Comparison of ENCODE assay signal across 8 mouse cellular contexts in genomic region chr6:92067146-92067790, GRCm38 (mm10). TPM values are rescaled to one million over a fixed set of nuclear protein-coding genes. Genes with fewer than 3 reads are reported as not detected.
DNase-seq lines count a peak whose midpoint lies in the region; ATAC-seq and TF ChIP-seq lines count a peak whose summit lies in the region.

No protein-coding gene starts in this region.

- H3K27ac ChIP-seq in hindbrain, embryonic 14.5 days: no peak overlapping the region

- no peaks in the 10 kb centered on the region for H3K9me3 ChIP-seq in hindbrain, embryonic 14.5 days (ENCODE audit: control insufficient read depth, low read length)

- 35% methylated on average over 16 of the region's 16 CpGs for WGBS in hindbrain, embryonic 14.5 days

- no peaks in the 10 kb centered on the region for H3K4me1 ChIP-seq in hindbrain, embryonic 14.5 days (replicated peaks; ENCODE audit: control insufficient read depth, insufficient read depth, low read length)

- POLR2A ChIA-PET in Patski (lab: Charles Lee): interaction anchor here (0.7 to 1.0 kb wide), 2 partner anchors 167 to 307 kb away, joined by 3 read pairs; no protein-coding TSS in a partner anchor

- in situ Hi-C loops in Patski (cut with MboI; ENCODE audit: low pct_unique_long_range_greater_than_20kb): loop anchor here (5.0 to 10.0 kb wide), 3 partner anchors 165 to 552 kb away; partner anchors contain the start of genes 4930590J08Rik, Lsm3 and Xpc

- ATAC-seq in Patski: peak; percentile 24
- ATAC-seq in hindbrain, embryonic 14.5 days (ENCODE audit: low FRiP score): peak; percentile 82

- no peak overlapping the region for H3K9ac ChIP-seq in hindbrain, embryonic 14.5 days

- peaks cover 14% of the 10 kb centered on the region for H3K27me3 ChIP-seq in Patski
- H3K27me3 ChIP-seq in hindbrain, embryonic 14.5 days (ENCODE audit: control insufficient read depth, insufficient read depth, low read length): no peaks in the 10 kb centered on the region

- no peaks in the 10 kb centered on the region for H3K36me3 ChIP-seq in hindbrain, embryonic 14.5 days (replicated peaks; ENCODE audit: control insufficient read depth, insufficient read depth)

- H3K4me2 ChIP-seq in hindbrain, embryonic 14.5 days (replicated peaks): no peak overlapping the region

- CTCF ChIA-PET in Patski (lab: Charles Lee): interaction anchor here (1.0 to 5.2 kb wide), 9 partner anchors 8 to 538 kb away, joined by 3 to 60 read pairs (median 3); partner anchors contain the start of gene 4930590J08Rik

- DNase-seq in Patski (ENCODE audit: low read depth, low spot score): no peak
- peak; percentile 62 for DNase-seq in cerebellum, adult 9-11 months
- DNase-seq in frontal cortex, postnatal 14 days (ENCODE audit: low spot score in 2 of 2): peak; percentile 37 to 60
- peak; percentile 86 for DNase-seq in hindbrain, embryonic 14.5 days (ENCODE audit: low spot score)
- peak; percentile 33 for DNase-seq in left cerebral cortex, adult 11 months (ENCODE audit: low spot score)
- DNase-seq in lung, postnatal 4 days: peak; percentile 70 to 80
- peak; percentile 76 for DNase-seq in retina, postnatal 7 days (ENCODE audit: low read depth, low spot score)
- peak; percentile 51 for DNase-seq in urinary bladder, adult 2 months (ENCODE audit: low spot score)

- TF ChIP-seq CTCF in Patski (IDR thresholded peaks at IDR 0.05): no peak

- no peak overlapping the region for H3K4me3 ChIP-seq in hindbrain, embryonic 14.5 days (replicated peaks; ENCODE audit: low read length)

RNA-seq across cellular contexts. Expression of gene Nr2c2, which starts 23.9 kb away (rescaled TPM):
- 31.5 TPM for polyA plus RNA-seq in Patski (2021)
- 26.9 and 34.9 TPM in 2 replicates for polyA plus RNA-seq in hindbrain, embryonic 14.5 days (2014; fragmentation: Nextera tagmentation; extraction: Ambion mirVana)
- 18.9 and 19.7 TPM in 2 replicates for polyA plus RNA-seq in urinary bladder, adult 2 months (2012; rRNA removed)
